Mouse (Mus musculus): Measurements from ENCODE around the gene Cnmd. TPM values are rescaled to one million over a fixed set of nuclear protein-coding genes. Genes with fewer than 3 reads are reported as not detected.

Gene Cnmd
- total RNA-seq, 2 experiments from 2014 or later = 0.87 to 1.1 TPM

GRCm38 (mm10) chr14:79587852-79588229 lies 74.1 kb downstream of the Cnmd start:
- DNase-seq (ENCODE audit: low spot score in 2 of 2) = no peak
- intact Hi-C loops (cut with DNase I) = loop anchor here (1.0 to 10.0 kb wide), 2 partner anchors 108 to 193 kb away; partner anchors contain the start of genes Mtrf1 and Naa16

Other genes starting within 250 kb of the Cnmd start
- 10 to 100 TPM; 39.8 to 41.0 TPM for gene Kbtbd7, start 235.7 kb downstream of the Cnmd start, total RNA-seq (2021)
- gene Kbtbd6, start 210.3 kb downstream of the Cnmd start, total RNA-seq (2021) = 1 to 10 TPM; 1.3 to 1.6 TPM
- 1 to 10 TPM; 4.1 to 4.4 TPM for gene Elf1, start 181.0 kb downstream of the Cnmd start, total RNA-seq (2021)
- gene Wbp4, start 180.7 kb downstream of the Cnmd start, total RNA-seq (2021) = 10 to 100 TPM; 46.2 to 48.4 TPM
- 10 to 100 TPM; 85.3 to 94.0 TPM for gene Sugt1, start 74.5 kb downstream of the Cnmd start, total RNA-seq (2021)
- 10 to 100 TPM; 64.4 to 69.0 TPM for gene Pcdh8, start 109.1 kb upstream of the Cnmd start, total RNA-seq (2021)